Mouse (Mus musculus): Measurements from ENCODE around the gene Igf2bp3.

The Igf2bp3 gene

DNA sequence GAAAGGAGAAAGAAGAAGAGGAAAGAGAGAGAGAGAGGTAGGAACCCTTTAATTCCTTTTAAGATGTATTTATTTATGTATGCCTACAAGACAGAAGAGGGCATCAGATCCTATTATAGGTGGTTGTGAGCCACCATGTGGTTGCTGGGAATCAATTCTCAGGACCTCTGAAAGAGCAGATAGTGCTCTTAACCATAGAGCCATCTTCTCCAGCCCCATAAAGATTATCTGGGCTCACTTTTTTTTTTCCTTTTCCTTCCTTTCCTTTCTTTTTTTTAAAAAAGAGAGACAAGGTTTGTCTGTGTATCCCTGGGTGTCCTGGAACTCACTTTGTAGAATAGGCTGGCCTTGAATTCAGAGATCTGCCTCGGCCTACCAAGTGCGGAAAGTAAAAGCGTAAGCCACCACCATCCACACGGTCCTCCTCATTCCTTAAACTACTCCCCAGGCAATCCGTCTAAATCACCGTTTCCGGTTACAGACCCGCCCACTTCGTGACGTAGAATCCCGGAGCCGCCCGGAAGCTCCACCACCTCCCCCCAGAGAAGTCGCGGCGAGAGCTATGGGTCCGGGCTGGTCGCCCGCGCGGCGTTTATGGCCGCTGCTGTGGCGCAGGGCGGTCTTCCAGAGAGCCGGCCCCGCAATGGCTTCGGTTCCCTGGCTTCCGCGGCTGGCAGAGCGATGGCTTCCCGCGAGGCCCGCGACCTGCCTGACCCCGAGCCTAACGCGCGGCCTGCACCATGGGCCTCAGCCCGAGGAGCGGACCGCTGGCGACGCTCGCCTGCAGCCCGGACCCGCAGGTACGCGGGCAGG lies 141.2 kb downstream of the Igf2bp3 start, which contains the start of gene Malsu1:
TSS of gene Malsu1 (plus strand) at position 492 of the 813 bp plus-strand sequence.
- peak; percentile 94 to 95 for DNase-seq (ENCODE audit: low spot score in 2 of 2)

- no peak for DNase-seq (ENCODE audit: low spot score in 2 of 2)
Observed at GRCm38 (mm10) chr6:49068361-49068760, 146.4 kb downstream of the Igf2bp3 start.

GRCm38 (mm10) chr6:49057053-49058021 lies 157.4 kb downstream of the Igf2bp3 start:
- peak; percentile 63 to 67 for DNase-seq (ENCODE audit: low spot score in 2 of 2)

DNA sequence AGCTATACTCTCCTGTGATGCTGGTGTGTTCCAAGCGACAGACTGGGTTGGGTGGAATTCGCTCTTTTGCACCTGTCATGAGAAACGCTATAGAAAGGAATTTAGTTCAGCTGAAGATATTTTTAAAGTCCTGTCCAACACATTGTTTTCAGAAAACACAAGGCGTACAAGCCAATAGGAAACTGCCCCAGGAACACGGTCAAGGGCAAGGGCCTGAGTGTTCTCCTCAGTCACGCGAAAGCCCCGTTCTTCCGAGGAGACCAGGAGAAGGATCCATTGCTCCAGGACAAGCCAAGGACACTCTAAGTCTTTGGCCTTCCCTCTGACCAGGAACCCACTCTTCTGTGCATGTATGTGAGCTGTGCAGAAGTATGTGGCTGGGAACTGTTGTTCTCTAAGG lies 158.7 kb downstream of the Igf2bp3 start:
- no peak for DNase-seq (ENCODE audit: low spot score in 2 of 2)

DNA sequence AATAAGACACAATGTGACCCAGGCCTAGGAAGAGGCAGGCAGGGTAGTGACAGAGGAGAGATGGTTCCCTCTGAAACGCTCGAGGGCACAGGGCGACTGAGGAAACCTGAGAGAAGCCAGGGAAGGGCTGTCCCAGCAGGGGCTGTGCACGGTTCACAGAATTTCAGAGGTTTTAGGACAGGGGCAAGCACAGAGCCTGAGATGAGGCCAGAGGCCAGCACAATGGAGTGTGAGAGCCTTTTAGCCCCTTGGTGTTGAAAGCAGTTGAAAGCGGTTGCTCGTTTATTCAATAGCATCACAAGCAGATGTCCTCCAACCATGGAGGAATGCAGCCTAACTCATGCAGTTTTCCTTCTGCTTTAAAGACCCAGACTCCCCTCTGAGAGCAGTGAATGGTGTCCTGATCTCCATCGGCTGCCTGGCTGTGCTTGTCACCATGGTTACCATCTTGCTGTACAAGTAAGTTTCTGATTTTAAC lies 159.5 kb downstream of the Igf2bp3 start:
- no peak for DNase-seq (ENCODE audit: low spot score in 2 of 2)

DNA sequence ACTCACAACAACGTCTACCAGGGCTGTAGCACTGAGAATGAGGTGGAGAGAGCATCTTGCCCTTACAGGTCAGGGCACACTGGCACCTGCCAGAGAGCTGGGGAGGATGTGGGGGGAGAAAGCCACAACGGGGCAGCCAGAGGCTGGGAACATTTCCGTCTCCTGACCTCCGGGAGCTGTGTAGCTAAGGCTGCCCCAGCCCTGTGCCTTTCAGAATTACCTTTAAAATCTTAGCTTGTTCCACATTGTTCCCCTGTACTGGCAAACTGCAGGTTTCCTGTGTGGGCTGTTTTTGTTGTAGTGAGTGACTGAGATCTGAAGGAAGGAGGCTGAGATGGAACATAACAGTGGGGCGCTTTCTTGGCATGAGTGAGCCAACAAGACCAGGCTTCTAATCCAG lies 162.6 kb downstream of the Igf2bp3 start:
- DNase-seq (ENCODE audit: low spot score in 2 of 2) = no peak

DNA sequence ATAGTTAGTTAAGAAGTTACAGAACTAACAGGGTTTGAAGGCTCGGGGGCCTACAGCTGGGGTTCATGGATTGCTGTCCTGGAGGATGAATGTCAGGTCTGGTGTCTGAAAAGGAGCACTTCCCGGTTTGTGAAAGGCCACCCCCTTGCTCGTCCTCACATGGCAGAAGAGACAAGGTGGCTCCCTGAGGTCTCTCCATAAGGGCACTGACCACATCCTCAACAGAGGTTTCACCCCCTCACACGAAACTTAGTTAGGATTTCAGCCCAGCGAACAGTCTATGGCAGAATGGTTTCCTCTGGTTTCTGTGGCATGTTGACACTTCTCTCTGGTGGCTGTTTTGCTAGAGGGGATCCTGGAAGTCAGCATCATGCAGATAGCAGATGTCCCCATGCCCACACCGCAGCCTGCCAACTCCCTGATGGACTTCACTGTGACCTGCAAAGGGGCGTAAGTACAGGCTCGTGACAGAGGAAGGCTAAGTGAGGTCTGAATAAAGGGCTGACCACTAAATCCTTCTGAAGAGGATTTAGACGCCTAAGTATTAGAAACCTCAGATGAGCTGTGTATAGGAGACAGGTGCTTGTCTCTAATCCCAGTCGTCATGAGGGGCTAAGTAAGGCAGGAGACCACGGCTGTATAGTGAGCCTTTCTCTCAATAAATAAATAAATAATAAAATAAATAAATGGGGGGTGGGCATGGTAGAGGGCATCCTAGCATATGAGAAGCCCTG lies 163.9 kb downstream of the Igf2bp3 start:
- DNase-seq (ENCODE audit: low spot score in 2 of 2) = no peak

DNA sequence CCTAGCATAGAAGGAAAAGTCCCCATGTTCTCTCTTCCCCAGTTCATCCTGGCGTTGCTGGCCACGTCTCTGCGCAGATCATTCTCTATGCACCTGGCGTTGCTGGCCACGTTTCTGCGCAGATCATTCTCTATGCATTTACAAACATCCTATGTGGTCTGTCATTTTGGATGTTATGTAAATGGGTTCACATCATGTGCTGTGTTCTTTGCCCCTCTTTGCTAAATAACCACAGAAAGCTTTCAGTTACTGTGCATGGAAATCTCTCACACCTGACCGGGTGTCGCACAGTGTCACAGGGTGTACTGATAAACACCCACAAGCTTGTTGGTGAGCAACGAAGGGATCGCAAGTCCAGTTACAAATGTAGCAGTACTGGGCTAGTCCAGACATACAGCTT lies 166.4 kb downstream of the Igf2bp3 start:
- DNase-seq (ENCODE audit: low spot score in 2 of 2) = no peak

DNA sequence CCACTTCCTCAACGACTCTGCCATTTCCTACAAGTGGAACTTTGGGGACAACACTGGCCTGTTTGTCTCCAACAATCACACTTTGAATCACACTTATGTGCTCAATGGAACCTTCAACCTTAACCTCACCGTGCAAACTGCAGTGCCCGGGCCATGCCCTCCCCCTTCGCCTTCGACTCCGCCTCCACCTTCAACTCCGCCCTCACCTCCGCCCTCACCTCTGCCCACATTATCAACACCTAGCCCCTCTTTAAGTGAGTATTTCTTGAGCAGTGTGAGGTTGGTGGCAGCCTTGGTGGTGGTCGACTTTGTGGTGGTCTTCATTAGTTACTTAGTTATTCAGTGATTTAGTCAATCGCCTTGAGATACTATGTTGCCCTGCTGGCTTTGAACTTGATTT lies 166.9 kb downstream of the Igf2bp3 start:
- no peak for DNase-seq (ENCODE audit: low spot score in 2 of 2)

DNA sequence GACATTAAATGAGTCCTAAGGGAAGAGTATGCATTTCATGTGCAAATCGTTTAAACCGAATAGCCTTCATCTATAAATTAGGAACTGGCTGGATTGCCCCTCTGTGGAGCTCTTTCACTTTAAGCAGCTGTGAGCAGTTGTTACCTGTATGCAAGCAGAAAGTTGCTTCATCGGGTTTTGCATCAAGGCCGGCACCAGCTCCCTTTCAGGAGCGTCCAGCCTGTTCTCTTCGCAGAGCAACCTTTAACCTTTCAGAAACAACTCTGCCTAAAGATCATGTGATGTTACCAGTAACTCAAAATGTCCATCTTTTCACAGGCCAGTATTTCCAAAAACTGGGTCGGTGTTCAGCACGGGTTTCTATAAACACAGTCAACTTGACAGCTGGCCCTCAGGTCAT lies 167.8 kb downstream of the Igf2bp3 start:
- DNase-seq (ENCODE audit: low spot score in 2 of 2) = no peak

DNA sequence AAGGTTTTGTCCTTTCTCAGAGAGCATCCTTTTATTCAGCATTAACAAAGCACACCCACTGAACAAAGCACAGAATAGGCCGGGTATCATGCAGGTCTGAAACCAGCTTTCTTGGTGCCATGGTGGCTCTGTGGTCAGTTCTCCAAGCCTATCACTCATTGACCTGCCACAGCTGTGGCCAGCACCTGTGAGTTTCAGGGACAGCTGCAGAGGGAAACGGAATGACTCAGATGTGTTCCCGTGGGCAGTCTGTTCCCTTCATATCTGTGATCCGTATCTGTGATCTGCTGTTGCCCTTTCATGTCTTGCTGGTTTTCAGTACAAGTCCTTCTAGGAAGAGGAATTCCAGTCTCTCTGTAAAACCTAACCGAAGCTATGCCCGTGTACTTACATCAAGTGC lies 168.3 kb downstream of the Igf2bp3 start:
- DNase-seq (ENCODE audit: low spot score in 2 of 2) = no peak

DNA sequence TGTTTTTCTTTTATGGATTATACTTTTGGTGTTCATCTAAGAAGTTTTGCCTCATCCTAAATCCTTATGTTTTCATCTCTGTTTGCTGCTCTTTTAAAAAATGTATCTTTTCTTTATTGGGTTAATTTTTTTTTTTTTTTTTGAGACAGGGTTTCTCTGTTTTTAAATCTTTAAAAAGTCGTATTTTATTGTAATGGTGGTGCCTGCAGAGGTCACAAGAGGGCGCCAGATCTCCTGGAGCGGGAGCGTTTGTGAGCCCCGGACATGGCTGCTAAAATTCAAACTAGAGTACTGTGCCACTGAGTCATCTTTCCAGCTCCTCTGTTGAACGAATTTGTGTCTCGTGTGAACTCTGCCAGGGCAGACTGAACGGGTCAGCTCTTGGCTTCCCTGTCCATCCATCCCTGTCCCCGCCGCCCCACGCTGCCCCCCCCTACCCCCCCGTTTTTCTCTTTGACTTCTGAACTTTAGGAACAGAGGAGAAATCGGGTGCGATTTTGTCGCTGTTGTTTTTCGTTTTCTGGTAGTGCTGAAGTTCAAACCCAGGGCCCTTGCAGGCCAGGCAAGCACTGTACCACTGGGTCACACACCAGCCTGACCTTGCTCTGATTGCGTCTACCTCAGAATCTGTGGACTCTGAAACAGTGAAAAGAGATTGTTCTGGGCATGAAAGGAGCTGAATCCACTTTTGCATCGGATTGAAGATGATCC lies 175.1 kb downstream of the Igf2bp3 start:
- DNase-seq (ENCODE audit: low spot score in 2 of 2) = peak; percentile 46 to 66

DNA sequence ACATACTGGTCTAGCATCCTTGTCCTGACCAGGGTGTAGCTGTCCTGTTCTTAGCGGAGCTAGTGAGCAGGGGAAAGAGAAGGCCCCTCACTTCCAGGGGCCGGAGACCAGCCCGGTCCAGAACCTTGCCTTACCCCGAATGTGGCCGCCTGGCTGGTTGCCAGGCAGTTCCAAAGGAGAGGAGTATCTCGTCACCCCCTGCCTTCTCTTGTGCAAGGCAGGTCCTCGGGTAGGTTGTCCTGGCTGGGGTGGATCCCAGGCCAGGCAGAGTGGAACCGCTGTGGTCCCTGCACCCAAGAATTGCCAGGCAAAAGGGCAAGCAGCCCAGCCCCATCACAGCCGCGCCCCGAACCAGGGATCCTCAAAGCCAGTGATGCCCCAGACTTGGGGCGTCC lies 177.5 kb downstream of the Igf2bp3 start:
- DNase-seq (ENCODE audit: low spot score in 2 of 2) = no peak

DNA sequence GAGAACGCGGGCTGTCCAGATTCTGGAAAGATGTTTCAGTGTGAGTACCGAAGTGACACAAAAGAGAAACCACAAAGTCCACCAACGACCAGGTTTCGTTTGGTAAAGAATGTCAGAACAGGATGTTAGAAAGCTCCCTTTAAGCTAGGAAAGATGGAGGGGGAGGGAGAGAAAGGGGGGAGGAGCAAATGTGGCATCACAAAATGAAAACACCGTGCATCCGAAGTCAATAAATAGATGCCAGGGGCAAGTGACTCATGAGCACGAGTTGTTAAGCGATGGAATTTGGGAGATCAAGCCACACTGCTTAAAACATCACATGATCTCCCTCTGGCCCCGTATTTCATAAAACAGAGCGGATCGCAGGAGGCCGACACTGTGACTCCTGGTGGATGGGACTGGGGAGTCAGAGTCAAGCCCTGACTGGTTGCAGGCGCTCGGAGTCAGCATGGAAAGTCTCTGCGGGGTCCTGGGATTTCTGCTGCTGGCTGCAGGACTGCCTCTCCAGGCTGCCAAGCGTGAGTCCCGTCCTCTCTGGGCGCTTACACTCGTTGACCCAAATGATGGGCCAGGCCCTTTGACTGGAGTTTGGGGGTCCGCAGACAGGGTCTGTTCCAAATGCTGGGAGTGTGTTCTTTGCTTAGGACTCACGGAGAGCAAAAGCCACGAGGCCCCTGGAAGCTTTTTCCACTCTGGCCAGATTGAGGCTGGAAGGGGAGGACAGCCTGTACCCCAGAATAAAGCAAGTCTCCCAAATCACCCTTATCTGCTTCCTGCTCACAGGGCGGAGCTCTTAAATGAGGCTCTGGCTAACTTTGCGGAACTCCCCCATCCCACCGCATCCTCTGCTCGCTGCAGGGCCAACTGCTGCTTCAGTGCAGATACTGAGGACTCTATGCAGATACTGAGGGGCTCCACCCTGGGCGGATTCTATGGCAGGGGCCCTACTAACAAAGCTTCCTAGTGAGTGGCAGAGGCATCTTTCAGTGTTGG lies 178.2 kb downstream of the Igf2bp3 start, which contains the start of gene Gpnmb:
TSS of gene Gpnmb (plus strand) at position 272 of the 993 bp plus-strand sequence.
- DNase-seq (ENCODE audit: low spot score in 2 of 2) = peak; percentile 45 to 49

Data from urinary bladder, postnatal 36 days (tissue).